Mouse (Mus musculus) hindbrain, embryonic 12.5 days (tissue): ENCODE measurements around the gene Ube2o. TPM values are rescaled to one million over a fixed set of nuclear protein-coding genes. Genes with fewer than 3 reads are reported as not detected.
"Not testable (repeated sequence)": the region's sequence is repeated elsewhere in the genome, so short reads cannot be mapped to it uniquely, and the experiment has no call there.

Experiments used
- ATAC-seq: fragments of 200-750 bp; cut with Nextera tagmentation; 2 replicates; pipeline ENCODE4 v1.8.0; 2017; ENCODE audit warnings: moderate TSS enrichment; ENCODE audit not compliant: low FRiP score
- H3K27ac ChIP-seq: fragments of 300-500 bp; sonication (generic); 2 replicates; pipeline ENCODE4 v1.5.1; 2016; ENCODE audit warnings: mild to moderate bottlenecking
- H3K27me3 ChIP-seq: fragments of 300-500 bp; sonication (generic); 2 replicates; pipeline ENCODE4 v1.6.1; 2016; ENCODE audit warnings: mild to moderate bottlenecking
- H3K36me3 ChIP-seq: fragments of 300-500 bp; sonication (generic); 2 replicates; pipeline ENCODE4 v1.6.1; 2016; ENCODE audit warnings: mild to moderate bottlenecking
- H3K4me1 ChIP-seq: fragments of 300-500 bp; sonication (generic); 2 replicates; pipeline ENCODE4 v1.6.1; 2016
- H3K4me2 ChIP-seq: fragments of 300-500 bp; sonication (generic); replicated peaks from 2 replicates; pipeline ENCODE4 v1.6.1; 2016; ENCODE audit warnings: mild to moderate bottlenecking
- H3K4me3 ChIP-seq: fragments of 300-500 bp; sonication (generic); 2 replicates; pipeline ENCODE4 v1.5.1; 2016; ENCODE audit warnings: mild to moderate bottlenecking
- H3K9ac ChIP-seq: fragments of 300-500 bp; sonication (generic); 2 replicates; pipeline ENCODE4 v1.6.1; 2016; ENCODE audit warnings: mild to moderate bottlenecking, moderate library complexity
- H3K9me3 ChIP-seq: fragments of 300-500 bp; sonication (generic); replicated peaks from 2 replicates; pipeline ENCODE4 v1.6.1; 2016; ENCODE audit warnings: mild to moderate bottlenecking
- WGBS: fragments of 180-500 bp; shearing (Covaris S2); methylation state at CpG from one replicate; pipeline ENCODE4 v1.1.7; 2016; 5-methylcytosine and 5-hydroxymethylcytosine counted together
- polyA plus RNA-seq: library from polyadenylated mRNA; unstranded; fragments of >200 nt; fragmentation: Nextera tagmentation; extraction: Ambion mirVana; gene quantifications from 2 replicates; pipeline ENCODE4 v1.2.1, GENCODE M21; 2016

Gene Ube2o
- polyA plus RNA-seq, 1 experiment from 2014 or later, result 27.6 TPM

- H3K4me3 ChIP-seq, H3K36me3 ChIP-seq, H3K4me2 ChIP-seq, H3K9me3 ChIP-seq, H3K27ac ChIP-seq, H3K27me3 ChIP-seq, ATAC-seq, H3K4me1 ChIP-seq, H3K9ac ChIP-seq: not testable (repeated sequence)
- WGBS, result 87% methylated on average over 9 of the region's 9 CpGs
Observed at GRCm38 (mm10) chr11:116611168-116611567, 29.9 kb upstream of the Ube2o start.

- H3K36me3 ChIP-seq, result no peaks in the 10 kb centered on the region
- no peak overlapping the region for H3K4me3 ChIP-seq
- H3K4me1 ChIP-seq, result no peaks in the 10 kb centered on the region; the same call in 1 of the 2 replicates
- H3K27me3 ChIP-seq, result no peaks in the 10 kb centered on the region
- 85% methylated on average over 15 of the region's 15 CpGs for WGBS
- H3K4me2 ChIP-seq, result no peak overlapping the region
- no peak for ATAC-seq
- H3K9me3 ChIP-seq, result no peaks in the 10 kb centered on the region
- H3K27ac ChIP-seq, result no peak overlapping the region
- H3K9ac ChIP-seq, result no peak overlapping the region
Observed at GRCm38 (mm10) chr11:116609965-116610630, 28.9 kb upstream of the Ube2o start.

GRCm38 (mm10) chr11:116607717-116608116 is 26.5 kb upstream of the Ube2o start:
- H3K4me3 ChIP-seq, result no peak overlapping the region
- no peak overlapping the region for H3K27ac ChIP-seq
- H3K4me2 ChIP-seq, result no peak overlapping the region
- WGBS, result 85% methylated on average over 3 of the region's 3 CpGs
- no peaks in the 10 kb centered on the region; the same call in 1 of the 2 replicates for H3K4me1 ChIP-seq
- no peaks in the 10 kb centered on the region for H3K36me3 ChIP-seq
- H3K9me3 ChIP-seq, result no peaks in the 10 kb centered on the region
- H3K9ac ChIP-seq, result no peak overlapping the region
- no peaks in the 10 kb centered on the region for H3K27me3 ChIP-seq
- ATAC-seq, result no peak

- Histone ChIP-seq H3K4me2 (no peak overlapping the region), H3K27me3 (no peaks in the 10 kb centered on the region), H3K27ac (no peak overlapping the region), H3K9ac (no peak overlapping the region), H3K4me1 (no peaks in the 10 kb centered on the region; the same call in 1 of the 2 replicates), H3K36me3 (no peaks in the 10 kb centered on the region), H3K4me3 (no peak overlapping the region), H3K9me3 (no peaks in the 10 kb centered on the region)
- no peak for ATAC-seq
- WGBS, result 90% methylated on average over 12 of the region's 12 CpGs
Observed at GRCm38 (mm10) chr11:116604097-116604496, 22.9 kb upstream of the Ube2o start.

GRCm38 (mm10) chr11:116603339-116603738 is 22.1 kb upstream of the Ube2o start:
- H3K4me3 ChIP-seq, result no peak overlapping the region
- no peak overlapping the region for H3K27ac ChIP-seq
- no peak overlapping the region for H3K4me2 ChIP-seq
- ATAC-seq, result no peak
- no peaks in the 10 kb centered on the region for H3K36me3 ChIP-seq
- no peak overlapping the region for H3K9ac ChIP-seq
- no peaks in the 10 kb centered on the region for H3K9me3 ChIP-seq
- WGBS, result 88% methylated on average over 10 of the region's 10 CpGs
- H3K4me1 ChIP-seq, result no peaks in the 10 kb centered on the region; the same call in 1 of the 2 replicates
- no peaks in the 10 kb centered on the region for H3K27me3 ChIP-seq

- no peaks in the 10 kb centered on the region for H3K27me3 ChIP-seq
Observed at GRCm38 (mm10) chr11:116602043-116602442, 20.8 kb upstream of the Ube2o start.

GRCm38 (mm10) chr11:116601166-116601565 is 19.9 kb upstream of the Ube2o start:
- Histone ChIP-seq H3K4me2 (no peak overlapping the region), H3K36me3 (no peaks in the 10 kb centered on the region), H3K4me1 (no peaks in the 10 kb centered on the region; the same call in 1 of the 2 replicates), H3K9me3 (no peaks in the 10 kb centered on the region), H3K27ac (no peak overlapping the region), H3K9ac (no peak overlapping the region), H3K27me3 (no peaks in the 10 kb centered on the region), H3K4me3 (no peak overlapping the region)
- WGBS, result 89% methylated on average over 8 of the region's 8 CpGs
- no peak for ATAC-seq

More at GRCm38 (mm10) chr11:116602043-116602442, 20.8 kb upstream of the Ube2o start:
- no peaks in the 10 kb centered on the region for H3K36me3 ChIP-seq
- H3K9me3 ChIP-seq, result no peaks in the 10 kb centered on the region
- no peak overlapping the region for H3K4me2 ChIP-seq
- H3K4me3 ChIP-seq, result no peak overlapping the region
- no peak overlapping the region for H3K9ac ChIP-seq
- ATAC-seq, result no peak
- WGBS, result 82% methylated on average over 8 of the region's 8 CpGs
- no peaks in the 10 kb centered on the region; the same call in 1 of the 2 replicates for H3K4me1 ChIP-seq
- no peak overlapping the region for H3K27ac ChIP-seq

- Histone ChIP-seq H3K27me3 (no peaks in the 10 kb centered on the region), H3K27ac (no peak overlapping the region), H3K4me1 (no peaks in the 10 kb centered on the region), H3K36me3 (no peaks in the 10 kb centered on the region), H3K4me2 (no peak overlapping the region), H3K4me3 (no peak overlapping the region), H3K9ac (no peak overlapping the region), H3K9me3 (no peaks in the 10 kb centered on the region)
- ATAC-seq, result no peak
- 91% methylated on average over 15 of the region's 15 CpGs for WGBS
Observed at GRCm38 (mm10) chr11:116599230-116599629, 18.0 kb upstream of the Ube2o start.

GRCm38 (mm10) chr11:116598193-116598592 is 16.9 kb upstream of the Ube2o start:
- Histone ChIP-seq H3K4me2 (no peak overlapping the region), H3K27me3 (no peaks in the 10 kb centered on the region), H3K4me3 (no peak overlapping the region), H3K4me1 (peaks cover 1% of the 10 kb centered on the region; the same call in 1 of the 2 replicates), H3K9ac (no peak overlapping the region), H3K36me3 (no peaks in the 10 kb centered on the region), H3K9me3 (no peaks in the 10 kb centered on the region), H3K27ac (no peak overlapping the region)
- WGBS, result 89% methylated on average over 8 of the region's 8 CpGs
- ATAC-seq, result no peak

GRCm38 (mm10) chr11:116596766-116597165 is 15.5 kb upstream of the Ube2o start:
- no peak overlapping the region for H3K4me2 ChIP-seq
- no peak overlapping the region for H3K4me3 ChIP-seq
- H3K4me1 ChIP-seq, result peaks cover 10% of the 10 kb centered on the region
- ATAC-seq, result no peak
- no peak overlapping the region for H3K27ac ChIP-seq
- no peaks in the 10 kb centered on the region for H3K27me3 ChIP-seq
- WGBS, result 88% methylated on average over 19 of the region's 19 CpGs
- H3K9ac ChIP-seq, result no peak overlapping the region; the same call in 1 of the 2 replicates
- H3K36me3 ChIP-seq, result no peaks in the 10 kb centered on the region
- H3K9me3 ChIP-seq, result no peaks in the 10 kb centered on the region

- Histone ChIP-seq H3K9ac (no peak overlapping the region), H3K27ac (peak overlapping the region; percentile 68; the same call in 1 of the 2 replicates), H3K4me1 (peaks cover 22% of the 10 kb centered on the region), H3K9me3 (no peaks in the 10 kb centered on the region), H3K4me3 (no peak overlapping the region), H3K4me2 (no peak overlapping the region), H3K36me3 (no peaks in the 10 kb centered on the region), H3K27me3 (no peaks in the 10 kb centered on the region; the same call in 1 of the 2 replicates)
- ATAC-seq, result no peak
- WGBS, result 64% methylated on average over 4 of the region's 4 CpGs
Observed at GRCm38 (mm10) chr11:116593345-116593744, 12.1 kb upstream of the Ube2o start.

GRCm38 (mm10) chr11:116592428-116592827 is 11.2 kb upstream of the Ube2o start:
- peak overlapping the region; percentile 68 for H3K27ac ChIP-seq
- no peaks in the 10 kb centered on the region for H3K9me3 ChIP-seq
- peak; percentile 72 for ATAC-seq
- no peaks in the 10 kb centered on the region for H3K36me3 ChIP-seq
- H3K4me3 ChIP-seq, result no peak overlapping the region
- no peak overlapping the region for H3K4me2 ChIP-seq
- H3K4me1 ChIP-seq, result peaks cover 23% of the 10 kb centered on the region
- peak overlapping the region; percentile 35; the same call in 1 of the 2 replicates for H3K9ac ChIP-seq
- H3K27me3 ChIP-seq, result peaks cover 1% of the 10 kb centered on the region; the same call in 1 of the 2 replicates

- Histone ChIP-seq H3K27me3 (peaks cover 8% of the 10 kb centered on the region; the same call in 1 of the 2 replicates), H3K27ac (no peak overlapping the region), H3K4me3 (no peak overlapping the region), H3K36me3 (no peaks in the 10 kb centered on the region), H3K9ac (no peak overlapping the region), H3K4me1 (peaks cover 31% of the 10 kb centered on the region), H3K4me2 (no peak overlapping the region), H3K9me3 (no peaks in the 10 kb centered on the region)
- no peak for ATAC-seq
- WGBS, result 92% methylated on average over 4 of the region's 4 CpGs
Observed at GRCm38 (mm10) chr11:116591621-116592020, 10.4 kb upstream of the Ube2o start.
